Mouse (Mus musculus): ENCODE results near the gene Pkp4. TPM values are rescaled to one million over a fixed set of nuclear protein-coding genes. Genes with fewer than 3 reads are reported as not detected.
A peak's percentile ranks its signal among the peaks of the same experiment; 100 is the strongest.

The Pkp4 gene
- polyA plus RNA-seq, 1 experiment from 2014 or later: 32.4 TPM

DNA sequence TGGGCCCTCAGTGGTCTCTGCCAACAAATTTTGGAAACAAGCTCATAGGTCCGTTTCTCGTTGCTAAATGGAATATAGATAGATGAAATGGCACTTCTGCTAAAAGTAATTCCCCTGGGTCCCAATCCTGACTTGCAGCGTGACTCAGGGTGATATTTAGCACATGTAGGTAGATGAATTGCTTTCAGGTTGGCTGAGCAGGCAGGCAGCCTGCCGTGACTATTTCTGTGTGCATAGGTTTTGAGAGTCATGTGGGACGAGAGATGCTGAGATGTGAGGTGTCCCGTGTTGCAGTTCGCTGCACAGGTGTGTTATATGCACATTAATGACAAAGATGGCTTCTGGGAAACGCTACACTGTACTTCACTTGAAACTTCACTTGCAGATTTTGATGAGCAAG is 111.2 kb downstream of the Pkp4 start:
- Histone ChIP-seq H3K36me3 (peaks cover 10% of the 10 kb centered on the region; the same call in 1 of the 2 replicates), H3K9ac (no peak overlapping the region), H3K4me2 (no peak overlapping the region), H3K27me3 (replicated peaks) (no peaks in the 10 kb centered on the region), H3K9me3 (no peaks in the 10 kb centered on the region), H3K4me3 (no peak overlapping the region), H3K4me1 (peaks cover 42% of the 10 kb centered on the region), H3K27ac (replicated peaks) (peak overlapping the region; percentile 65; the same call in 1 of the 2 replicates)
- no peak for ATAC-seq (ENCODE audit: extremely low read depth, insufficient number of reproducible peaks, low FRiP score, low TSS enrichment)
- 85% methylated on average over 8 of the region's 8 CpGs for WGBS

- H3K4me3 ChIP-seq: no peak overlapping the region
- no peak for ATAC-seq (ENCODE audit: extremely low read depth, insufficient number of reproducible peaks, low FRiP score, low TSS enrichment)
- no peaks in the 10 kb centered on the region for H3K9me3 ChIP-seq
- no peak overlapping the region for H3K4me2 ChIP-seq
- H3K4me1 ChIP-seq: peaks cover 45% of the 10 kb centered on the region
- 81% methylated on average over 6 of the region's 6 CpGs for WGBS
- no peak overlapping the region for H3K27ac ChIP-seq (replicated peaks)
- no peaks in the 10 kb centered on the region for H3K27me3 ChIP-seq (replicated peaks)
- H3K36me3 ChIP-seq: 0 out of 2 replicates have a peak, but pooled peaks cover 3% of the 10 kb centered on the region
- no peak overlapping the region for H3K9ac ChIP-seq
Observed at GRCm38 (mm10) chr2:59272713-59273112, 112.1 kb downstream of the Pkp4 start.

DNA sequence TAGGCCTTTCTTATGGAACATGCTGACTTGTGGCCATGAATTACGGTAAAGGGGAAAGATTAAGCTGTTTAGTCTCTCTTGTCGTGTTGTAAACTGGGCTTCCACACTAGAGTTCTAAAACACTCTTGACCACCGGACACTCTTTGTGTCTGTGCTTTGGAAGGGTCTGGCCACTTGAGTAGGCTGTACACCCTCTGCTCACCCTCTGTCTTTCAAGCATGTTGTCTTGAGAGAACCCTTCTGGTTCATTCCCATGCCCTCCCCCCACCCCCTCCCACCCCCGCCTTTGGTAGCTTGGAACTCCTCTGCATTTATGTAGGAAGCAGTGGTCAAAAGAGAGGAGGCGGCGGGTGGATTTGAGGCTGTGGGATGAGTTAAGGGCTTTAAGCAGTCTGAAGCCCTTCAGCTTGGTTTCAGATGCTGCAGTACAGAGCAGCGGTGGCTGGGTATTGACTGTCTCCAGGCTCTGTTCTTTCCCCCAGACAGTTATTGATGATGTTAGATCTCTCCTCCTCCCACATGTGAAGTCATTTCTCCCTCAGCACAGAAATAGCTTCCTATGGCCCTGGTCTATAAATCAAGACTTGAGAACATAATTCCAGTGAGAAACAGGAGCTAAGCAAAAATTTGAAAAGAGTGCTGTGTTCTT is 120.4 kb downstream of the Pkp4 start:
- Histone ChIP-seq H3K4me1 (peaks cover 41% of the 10 kb centered on the region), H3K27ac (replicated peaks) (no peak overlapping the region), H3K4me3 (no peak overlapping the region), H3K27me3 (replicated peaks) (no peaks in the 10 kb centered on the region), H3K9me3 (no peaks in the 10 kb centered on the region), H3K9ac (no peak overlapping the region), H3K36me3 (peaks cover 10% of the 10 kb centered on the region; the same call in 1 of the 2 replicates), H3K4me2 (no peak overlapping the region)
- no peak for ATAC-seq (ENCODE audit: extremely low read depth, insufficient number of reproducible peaks, low FRiP score, low TSS enrichment)
- WGBS: 74% methylated on average over 7 of the region's 7 CpGs

GRCm38 (mm10) chr2:59282966-59283365 is 122.3 kb downstream of the Pkp4 start:
- 95% methylated on average over 6 of the region's 6 CpGs for WGBS
- H3K27ac ChIP-seq (replicated peaks): no peak overlapping the region
- H3K4me2 ChIP-seq: no peak overlapping the region
- no peaks in the 10 kb centered on the region for H3K27me3 ChIP-seq (replicated peaks)
- no peaks in the 10 kb centered on the region for H3K9me3 ChIP-seq
- no peak overlapping the region for H3K4me3 ChIP-seq
- no peak overlapping the region for H3K9ac ChIP-seq
- peaks cover 10% of the 10 kb centered on the region; the same call in 1 of the 2 replicates for H3K36me3 ChIP-seq
- H3K4me1 ChIP-seq: peaks cover 48% of the 10 kb centered on the region
- ATAC-seq (ENCODE audit: extremely low read depth, insufficient number of reproducible peaks, low FRiP score, low TSS enrichment): no peak

GRCm38 (mm10) chr2:59284216-59284615 is 123.6 kb downstream of the Pkp4 start:
- Histone ChIP-seq H3K27me3 (replicated peaks) (no peaks in the 10 kb centered on the region), H3K4me3 (no peak overlapping the region), H3K9ac (no peak overlapping the region), H3K9me3 (no peaks in the 10 kb centered on the region), H3K36me3 (peaks cover 10% of the 10 kb centered on the region; the same call in 1 of the 2 replicates), H3K27ac (replicated peaks) (peak overlapping the region; percentile 84), H3K4me1 (peaks cover 36% of the 10 kb centered on the region), H3K4me2 (peak overlapping the region; percentile 33; the same call in 1 of the 2 replicates)
- no peak for ATAC-seq (ENCODE audit: extremely low read depth, insufficient number of reproducible peaks, low FRiP score, low TSS enrichment)
- WGBS: 80% methylated on average over 5 of the region's 5 CpGs

DNA sequence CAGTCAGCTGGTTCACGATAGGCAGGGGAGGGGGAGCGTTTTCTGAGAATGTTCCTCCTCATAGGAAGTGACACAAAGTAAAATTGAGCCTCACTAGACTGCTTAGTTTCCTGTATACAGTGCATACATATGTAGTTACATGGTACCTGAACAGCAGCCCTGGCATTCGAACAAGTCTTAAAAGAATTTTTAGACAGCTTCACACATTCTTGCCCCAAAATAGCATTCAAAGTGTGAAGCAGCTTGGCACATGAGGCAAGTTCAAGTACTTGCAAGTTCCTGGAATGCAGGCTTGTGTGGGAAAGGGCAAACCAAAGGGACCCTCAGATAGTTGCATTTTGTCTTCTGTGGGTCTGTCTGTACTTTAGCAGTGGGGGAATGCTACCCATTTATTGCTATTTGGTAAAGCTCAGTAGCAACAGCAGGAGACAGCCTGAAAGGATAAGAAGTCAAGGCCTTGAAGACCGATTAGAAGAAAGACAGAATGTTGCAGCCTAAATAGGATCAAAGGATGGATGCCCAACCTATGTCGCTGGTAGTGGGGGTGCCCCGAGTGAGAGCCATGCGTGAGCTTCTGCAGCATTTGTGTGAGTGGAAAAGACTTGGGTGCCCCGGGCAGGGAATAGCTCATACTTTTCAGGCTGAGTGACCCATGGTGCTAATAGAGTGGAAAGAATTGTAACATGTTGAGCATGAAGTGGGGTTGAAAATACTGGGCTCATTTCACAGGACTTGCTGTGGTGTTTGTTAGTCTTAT is 124.3 kb downstream of the Pkp4 start:
- H3K4me1 ChIP-seq: peaks cover 35% of the 10 kb centered on the region
- peaks cover 7% of the 10 kb centered on the region; the same call in 1 of the 2 replicates for H3K36me3 ChIP-seq
- 0 out of 2 replicates have a peak overlapping the region, but pooled peaks have one; percentile 28 for H3K9ac ChIP-seq
- no peak for ATAC-seq (ENCODE audit: extremely low read depth, insufficient number of reproducible peaks, low FRiP score, low TSS enrichment)
- H3K9me3 ChIP-seq: no peaks in the 10 kb centered on the region
- H3K27ac ChIP-seq (replicated peaks): peak overlapping the region; percentile 84
- no peak overlapping the region for H3K4me3 ChIP-seq
- H3K4me2 ChIP-seq: peak overlapping the region; percentile 33
- H3K27me3 ChIP-seq (replicated peaks): no peaks in the 10 kb centered on the region
- 60% methylated on average over 8 of the region's 8 CpGs for WGBS

DNA sequence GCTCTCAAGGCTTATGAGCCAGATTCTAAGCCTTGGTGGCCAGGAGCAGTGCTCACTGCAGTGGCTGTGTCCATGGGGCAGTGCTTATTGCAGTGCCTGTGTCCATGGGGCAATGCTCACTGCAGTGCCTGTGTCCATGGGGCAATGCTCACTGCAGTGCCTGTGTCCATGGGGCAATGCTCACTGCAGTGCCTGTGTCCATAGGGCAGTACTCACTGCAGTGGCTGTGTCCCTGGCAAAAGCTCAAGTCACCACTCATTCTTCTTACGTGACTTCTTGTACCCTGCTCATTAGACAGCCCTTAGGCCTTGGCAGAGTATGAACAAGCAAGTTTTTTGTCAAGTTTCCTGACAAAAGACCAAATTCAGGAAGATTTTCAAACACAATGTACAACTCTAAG is 124.9 kb downstream of the Pkp4 start:
- Histone ChIP-seq H3K9ac (0 out of 2 replicates have a peak overlapping the region, but pooled peaks have one; percentile 28), H3K9me3 (no peaks in the 10 kb centered on the region), H3K27ac (replicated peaks) (peak overlapping the region; percentile 84), H3K4me2 (no peak overlapping the region), H3K4me3 (no peak overlapping the region), H3K27me3 (replicated peaks) (no peaks in the 10 kb centered on the region), H3K4me1 (peaks cover 35% of the 10 kb centered on the region), H3K36me3 (peaks cover 4% of the 10 kb centered on the region; the same call in 1 of the 2 replicates)
- ATAC-seq (ENCODE audit: extremely low read depth, insufficient number of reproducible peaks, low FRiP score, low TSS enrichment): no peak
- 63% methylated on average over 1 of the region's 1 CpGs for WGBS

GRCm38 (mm10) chr2:59286247-59286646 is 125.6 kb downstream of the Pkp4 start:
- 0 out of 2 replicates have a peak overlapping the region, but pooled peaks have one; percentile 2 for H3K9ac ChIP-seq
- peak overlapping the region; percentile 33; the same call in 1 of the 2 replicates for H3K4me2 ChIP-seq
- peaks cover 32% of the 10 kb centered on the region for H3K4me1 ChIP-seq
- H3K9me3 ChIP-seq: no peaks in the 10 kb centered on the region
- ATAC-seq (ENCODE audit: extremely low read depth, insufficient number of reproducible peaks, low FRiP score, low TSS enrichment): no peak
- WGBS: 31% methylated on average over 9 of the region's 9 CpGs
- no peak overlapping the region for H3K4me3 ChIP-seq
- H3K36me3 ChIP-seq: peaks cover 4% of the 10 kb centered on the region; the same call in 1 of the 2 replicates
- peak overlapping the region; percentile 75 for H3K27ac ChIP-seq (replicated peaks)
- H3K27me3 ChIP-seq (replicated peaks): no peaks in the 10 kb centered on the region

DNA sequence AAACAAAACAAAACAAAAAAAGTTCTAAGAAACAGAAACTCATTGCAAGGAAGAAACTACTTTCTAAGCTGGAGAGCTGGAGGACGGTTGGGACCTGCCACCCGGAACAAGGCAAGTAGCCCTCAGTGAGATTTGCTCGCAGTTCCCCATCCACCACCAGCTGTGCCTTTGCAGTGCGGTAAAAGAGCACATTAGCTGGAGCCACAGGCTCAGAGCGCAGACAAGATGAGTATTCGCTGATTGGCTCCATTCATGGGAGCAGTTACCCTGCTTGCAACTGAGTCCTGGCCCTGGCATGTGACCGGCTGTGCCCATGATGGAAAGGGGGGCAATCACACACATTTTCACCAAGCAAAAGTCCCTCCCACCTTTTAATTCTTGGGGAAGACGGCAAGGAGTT is 127.0 kb downstream of the Pkp4 start:
- ATAC-seq (ENCODE audit: extremely low read depth, insufficient number of reproducible peaks, low FRiP score, low TSS enrichment): no peak
- no peak overlapping the region for H3K27ac ChIP-seq (replicated peaks)
- 85% methylated on average over 8 of the region's 8 CpGs for WGBS

DNA sequence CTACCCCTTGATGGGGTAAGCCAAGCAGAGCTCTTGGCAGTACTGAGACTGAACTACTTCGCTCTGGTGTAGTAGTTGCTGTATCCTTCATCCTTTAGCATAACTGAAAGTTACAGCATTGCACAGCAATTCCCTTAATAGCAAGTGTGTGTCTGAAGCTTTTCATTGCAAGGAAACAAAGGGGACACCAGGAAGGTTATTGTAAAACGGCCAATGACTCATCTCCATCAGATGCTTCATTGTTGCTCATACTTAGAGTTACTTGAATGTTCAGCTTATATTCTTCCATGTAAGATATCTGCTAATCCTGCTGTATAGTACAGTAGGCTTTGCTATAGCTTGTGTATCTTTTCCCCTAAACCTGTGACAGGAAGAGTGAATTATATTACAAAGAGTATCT is 128.8 kb downstream of the Pkp4 start:
- Histone ChIP-seq H3K27me3 (replicated peaks) (no peaks in the 10 kb centered on the region), H3K4me1 (peaks cover 37% of the 10 kb centered on the region), H3K9me3 (no peaks in the 10 kb centered on the region), H3K4me2 (no peak overlapping the region), H3K27ac (replicated peaks) (no peak overlapping the region), H3K9ac (no peak overlapping the region), H3K4me3 (no peak overlapping the region), H3K36me3 (peaks cover 7% of the 10 kb centered on the region; the same call in 1 of the 2 replicates)
- 86% methylated on average over 2 of the region's 2 CpGs for WGBS
- ATAC-seq (ENCODE audit: extremely low read depth, insufficient number of reproducible peaks, low FRiP score, low TSS enrichment): no peak

More for the DNA sequence above, 127.0 kb downstream of the Pkp4 start:
- Histone ChIP-seq H3K4me2 (no peak overlapping the region), H3K36me3 (peaks cover 4% of the 10 kb centered on the region; the same call in 1 of the 2 replicates), H3K9ac (no peak overlapping the region), H3K9me3 (no peaks in the 10 kb centered on the region), H3K4me3 (no peak overlapping the region), H3K27me3 (replicated peaks) (no peaks in the 10 kb centered on the region), H3K4me1 (peaks cover 37% of the 10 kb centered on the region)

DNA sequence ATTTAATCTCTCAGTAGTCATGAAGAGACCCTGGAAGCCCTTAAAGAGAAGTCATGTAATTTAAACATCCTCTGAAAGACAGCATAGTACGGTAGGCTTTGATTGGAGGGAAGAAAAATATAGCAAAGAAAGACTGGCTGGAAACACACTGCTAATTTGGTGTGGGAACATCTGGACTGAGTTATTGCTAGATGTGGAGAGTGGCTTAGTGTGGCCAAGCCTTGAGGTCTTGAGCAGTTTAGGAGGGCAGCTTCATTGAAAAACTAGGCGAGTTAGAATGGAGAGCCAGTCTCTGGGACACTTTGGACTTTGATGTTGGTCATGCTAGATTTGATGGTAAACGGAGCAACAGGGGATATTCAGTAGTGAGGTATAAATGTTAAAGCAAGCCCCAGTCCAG is 129.7 kb downstream of the Pkp4 start:
- no peak overlapping the region for H3K4me2 ChIP-seq
- no peak overlapping the region for H3K4me3 ChIP-seq
- peaks cover 11% of the 10 kb centered on the region; the same call in 1 of the 2 replicates for H3K36me3 ChIP-seq
- no peak overlapping the region for H3K27ac ChIP-seq (replicated peaks)
- no peak for ATAC-seq (ENCODE audit: extremely low read depth, insufficient number of reproducible peaks, low FRiP score, low TSS enrichment)
- no peaks in the 10 kb centered on the region for H3K9me3 ChIP-seq
- no peaks in the 10 kb centered on the region for H3K27me3 ChIP-seq (replicated peaks)
- 84% methylated on average over 3 of the region's 3 CpGs for WGBS
- H3K9ac ChIP-seq: no peak overlapping the region
- peaks cover 27% of the 10 kb centered on the region for H3K4me1 ChIP-seq
